Mouse (Mus musculus): ENCODE measurements around the gene Gh.

- TF ChIP-seq CTCF (IDR thresholded peaks at IDR 0.05; ENCODE audit: low read depth, low read length) (no peak), POLR2A (IDR thresholded peaks at IDR 0.05; ENCODE audit: insufficient read depth, low read length) (no peak), EP300 (IDR thresholded peaks at IDR 0.05; ENCODE audit: insufficient read depth, low read depth, low read length) (no peak)
Measured at GRCm38 (mm10) chr11:106283371-106283770, 18.3 kb downstream of the Gh start.

All from ES-Bruce4 (cell line).